Mouse (Mus musculus) forebrain, embryonic 11.5 days (tissue): ENCODE data around the gene B3galnt2. TPM values are rescaled to one million over a fixed set of nuclear protein-coding genes. Genes with fewer than 3 reads are reported as not detected.

Experiments used
- ATAC-seq: fragments of 200-750 bp; cut with Nextera tagmentation; replicated peaks from 2 replicates; pipeline ENCODE4 v1.8.0; 2017; ENCODE audit warnings: moderate TSS enrichment; ENCODE audit not compliant: low FRiP score
- DNase-seq: peaks from one replicate; pipeline ENCODE4 v3.0.0-alpha.2; 2017; ENCODE audit warnings: low spot score
- H3K27ac ChIP-seq: fragments of 300-500 bp; sonication (generic); 2 replicates; pipeline ENCODE4 v1.5.1; 2014; ENCODE audit warnings: low read depth, low read length
- H3K27me3 ChIP-seq: fragments of 300-500 bp; sonication (generic); 2 replicates; pipeline ENCODE4 v1.6.1; 2014; ENCODE audit warnings: mild to moderate bottlenecking, low read length, mixed read lengths; ENCODE audit not compliant: control insufficient read depth, insufficient read depth
- H3K36me3 ChIP-seq: fragments of 300-500 bp; sonication (generic); 2 replicates; pipeline ENCODE4 v1.6.1; 2014; ENCODE audit warnings: mild to moderate bottlenecking, low read length, moderate library complexity, mixed read lengths; ENCODE audit not compliant: control insufficient read depth, insufficient read depth
- H3K4me1 ChIP-seq: fragments of 300-500 bp; sonication (generic); replicated peaks from 2 replicates; pipeline ENCODE4 v1.6.1; 2014; ENCODE audit warnings: low read length, mixed read lengths; ENCODE audit not compliant: control insufficient read depth, insufficient read depth
- H3K4me2 ChIP-seq: fragments of 300-500 bp; sonication (generic); 2 replicates; pipeline ENCODE4 v1.6.1; 2014; ENCODE audit warnings: low read depth, mild to moderate bottlenecking, low read length, moderate library complexity, mixed read lengths; ENCODE audit not compliant: severe bottlenecking
- H3K4me3 ChIP-seq: fragments of 300-500 bp; sonication (generic); 2 replicates; pipeline ENCODE4 v1.5.1; 2014; ENCODE audit warnings: low read depth, low read length
- H3K9ac ChIP-seq: fragments of 300-500 bp; sonication (generic); 2 replicates; pipeline ENCODE4 v1.6.1; 2014; ENCODE audit warnings: low read length
- H3K9me3 ChIP-seq: fragments of 300-500 bp; sonication (generic); 2 replicates; pipeline ENCODE4 v1.6.1; 2016; ENCODE audit warnings: low read length, mixed read lengths; ENCODE audit not compliant: control insufficient read depth
- WGBS: fragments of 180-500 bp; shearing (Covaris S2); extraction: QIAGEN DNeasy Blood & Tissue Kit; methylation state at CpG from one replicate; pipeline ENCODE4 v1.1.7; 2014; 5-methylcytosine and 5-hydroxymethylcytosine counted together
- polyA plus RNA-seq: library from polyadenylated mRNA; unstranded; fragments of >200 nt; fragmentation: Nextera tagmentation; extraction: Ambion mirVana; gene quantifications from 2 replicates; pipeline ENCODE4 v1.2.1, GENCODE M21; 2014

Gene B3galnt2
- polyA plus RNA-seq, 1 experiment from 2014 or later: 44.1 TPM

DNA sequence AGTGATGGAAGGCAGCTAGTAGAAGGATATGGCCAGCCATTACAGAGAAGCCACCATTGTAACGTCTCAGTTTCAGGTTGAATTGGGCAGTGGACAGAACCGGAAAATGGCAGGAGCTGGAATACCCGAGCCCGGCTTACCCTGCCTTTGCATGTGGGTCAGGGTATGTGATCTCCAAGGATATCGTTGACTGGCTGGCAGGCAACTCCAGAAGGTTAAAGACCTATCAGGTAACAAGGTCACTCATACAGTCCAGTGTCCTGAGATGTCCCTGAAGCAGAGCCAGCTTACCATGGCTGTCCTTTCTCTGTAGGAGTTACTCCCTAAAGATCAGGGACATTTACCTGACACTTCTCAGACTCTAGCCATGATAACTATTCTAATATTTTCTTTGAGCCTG is 40.8 kb downstream of the B3galnt2 start:
- no peaks in the 10 kb centered on the region for H3K27me3 ChIP-seq
- H3K27ac ChIP-seq: no peak overlapping the region
- H3K4me2 ChIP-seq: no peak overlapping the region
- H3K9me3 ChIP-seq: no peaks in the 10 kb centered on the region
- no peak overlapping the region for H3K9ac ChIP-seq
- no peak overlapping the region for H3K4me3 ChIP-seq
- 94% methylated on average over 5 of the region's 5 CpGs for WGBS
- H3K36me3 ChIP-seq: no peaks in the 10 kb centered on the region; the same call in 1 of the 2 replicates
- ATAC-seq: no peak
- no peaks in the 10 kb centered on the region for H3K4me1 ChIP-seq
- DNase-seq: no peak

DNA sequence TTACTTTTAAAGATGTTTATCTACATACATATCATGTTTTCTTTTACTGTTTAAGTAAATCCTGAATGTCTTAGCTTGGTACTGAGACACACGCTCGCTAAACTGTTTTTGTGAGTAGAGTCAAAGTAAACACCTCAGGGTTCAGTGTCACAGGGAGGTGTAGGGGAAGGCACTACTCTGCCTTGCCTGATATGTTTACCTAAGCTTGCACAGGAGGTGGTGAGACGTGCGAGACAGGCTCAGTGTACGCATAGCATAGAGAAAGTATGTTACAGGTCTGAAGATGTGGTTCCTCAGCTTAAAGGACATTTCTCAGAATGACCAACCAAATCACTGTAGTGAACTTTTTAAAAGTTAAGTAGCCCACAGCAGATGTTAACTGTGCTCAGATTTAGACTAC is 43.2 kb downstream of the B3galnt2 start:
- peaks cover 2% of the 10 kb centered on the region; the same call in 1 of the 2 replicates for H3K36me3 ChIP-seq
- H3K9ac ChIP-seq: no peak overlapping the region
- no peak overlapping the region for H3K4me3 ChIP-seq
- H3K27ac ChIP-seq: no peak overlapping the region
- DNase-seq (no peak), ATAC-seq (no peak)
- H3K4me2 ChIP-seq: no peak overlapping the region
- 93% methylated on average over 5 of the region's 5 CpGs for WGBS
- H3K4me1 ChIP-seq: no peaks in the 10 kb centered on the region
- H3K9me3 ChIP-seq: no peaks in the 10 kb centered on the region
- H3K27me3 ChIP-seq: no peaks in the 10 kb centered on the region

GRCm38 (mm10) chr13:14002706-14003105 is 48.4 kb downstream of the B3galnt2 start:
- Histone ChIP-seq H3K36me3 (peaks cover 3% of the 10 kb centered on the region), H3K9ac (no peak overlapping the region), H3K4me3 (no peak overlapping the region), H3K9me3 (no peaks in the 10 kb centered on the region), H3K4me2 (no peak overlapping the region), H3K27me3 (no peaks in the 10 kb centered on the region), H3K27ac (no peak overlapping the region), H3K4me1 (no peaks in the 10 kb centered on the region)
- WGBS: 88% methylated on average over 2 of the region's 2 CpGs
- no peak for ATAC-seq
- DNase-seq: no peak

DNA sequence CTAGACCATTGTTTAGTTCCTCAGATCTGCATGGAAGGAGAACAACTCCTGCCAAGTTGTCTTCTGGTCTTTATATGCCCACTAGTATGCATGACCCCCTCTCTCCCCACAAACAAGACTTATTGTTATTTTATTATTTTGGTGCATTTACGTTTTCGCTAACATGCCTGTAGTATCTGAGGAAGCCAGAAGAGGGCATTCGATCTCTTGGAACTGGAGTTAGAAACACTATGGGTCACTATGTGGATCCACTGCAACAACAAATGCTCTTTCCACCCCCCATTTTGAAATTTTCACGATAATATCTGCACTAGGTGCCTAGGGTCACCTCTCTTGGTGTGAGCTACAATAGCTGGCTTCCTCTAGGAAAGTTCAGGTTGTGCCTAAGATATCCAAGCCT is 49.8 kb downstream of the B3galnt2 start:
- no peak overlapping the region; the same call in 1 of the 2 replicates for H3K9ac ChIP-seq
- no peak for ATAC-seq

DNA sequence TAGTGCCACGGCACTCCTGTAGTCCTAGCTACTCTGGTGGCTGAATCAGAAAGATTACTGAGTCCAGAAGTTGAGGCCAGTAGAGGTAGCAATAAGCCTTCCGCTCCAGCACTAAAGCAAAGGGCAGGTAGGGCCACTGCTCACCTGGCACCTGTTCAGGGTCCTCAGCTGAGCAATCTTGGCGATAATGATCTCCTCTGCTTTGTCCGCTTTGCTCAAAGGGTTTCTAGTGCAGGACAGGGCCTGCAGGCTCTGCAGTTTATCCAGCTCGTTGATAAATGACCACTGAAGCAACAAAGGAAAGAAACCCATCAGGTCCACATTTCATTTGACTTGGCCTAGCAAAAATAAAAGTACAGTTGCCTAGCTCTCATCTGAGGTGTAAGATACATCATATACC is 50.7 kb downstream of the B3galnt2 start:
- DNase-seq (no peak), ATAC-seq (no peak)
- WGBS: 92% methylated on average over 5 of the region's 5 CpGs
- peaks cover 3% of the 10 kb centered on the region; the same call in 1 of the 2 replicates for H3K36me3 ChIP-seq
- H3K27ac ChIP-seq: no peak overlapping the region
- no peak overlapping the region for H3K9ac ChIP-seq
- no peak overlapping the region for H3K4me3 ChIP-seq
- no peaks in the 10 kb centered on the region for H3K27me3 ChIP-seq
- no peak overlapping the region for H3K4me2 ChIP-seq
- H3K9me3 ChIP-seq: no peaks in the 10 kb centered on the region
- H3K4me1 ChIP-seq: no peaks in the 10 kb centered on the region

More for the DNA sequence above, 49.8 kb downstream of the B3galnt2 start:
- DNase-seq: no peak
- H3K27ac ChIP-seq: no peak overlapping the region
- 82% methylated on average over 4 of the region's 4 CpGs for WGBS
- no peaks in the 10 kb centered on the region for H3K27me3 ChIP-seq
- peaks cover 3% of the 10 kb centered on the region; the same call in 1 of the 2 replicates for H3K36me3 ChIP-seq
- no peaks in the 10 kb centered on the region for H3K4me1 ChIP-seq
- no peaks in the 10 kb centered on the region for H3K9me3 ChIP-seq
- no peak overlapping the region for H3K4me3 ChIP-seq
- H3K4me2 ChIP-seq: no peak overlapping the region

DNA sequence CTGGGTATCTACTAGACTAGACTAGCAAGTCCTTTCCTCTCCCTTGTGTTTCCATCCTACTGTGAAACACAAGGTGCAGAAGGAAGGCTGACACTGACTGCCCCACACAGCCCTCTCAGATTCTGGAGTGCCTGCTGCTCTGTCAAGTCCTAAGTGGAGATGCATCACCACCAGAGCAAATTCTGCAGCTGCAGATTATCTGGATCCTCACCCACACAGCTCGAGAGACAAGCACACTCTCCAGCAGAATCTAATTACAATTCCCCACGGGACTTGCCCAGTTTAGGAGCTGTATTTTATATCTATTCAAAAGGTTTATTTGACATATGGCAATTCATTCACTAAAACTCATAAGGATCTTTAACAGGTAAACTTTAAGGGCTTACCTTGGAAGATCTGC is 51.8 kb downstream of the B3galnt2 start:
- H3K36me3 ChIP-seq: peaks cover 3% of the 10 kb centered on the region; the same call in 1 of the 2 replicates
- H3K4me1 ChIP-seq: no peaks in the 10 kb centered on the region
- H3K27ac ChIP-seq: no peak overlapping the region
- ATAC-seq (no peak), DNase-seq (no peak)
- no peaks in the 10 kb centered on the region for H3K9me3 ChIP-seq
- H3K27me3 ChIP-seq: no peaks in the 10 kb centered on the region
- H3K4me3 ChIP-seq: no peak overlapping the region
- no peak overlapping the region for H3K9ac ChIP-seq
- 83% methylated on average over 2 of the region's 2 CpGs for WGBS
- H3K4me2 ChIP-seq: no peak overlapping the region

- WGBS: 92% methylated on average over 4 of the region's 4 CpGs
- H3K4me1 ChIP-seq: no peaks in the 10 kb centered on the region
- H3K4me3 ChIP-seq: no peak overlapping the region
- no peak for ATAC-seq
- no peak for DNase-seq
- H3K9ac ChIP-seq: no peak overlapping the region
- no peaks in the 10 kb centered on the region for H3K9me3 ChIP-seq
- no peak overlapping the region for H3K27ac ChIP-seq
- H3K27me3 ChIP-seq: no peaks in the 10 kb centered on the region
- H3K4me2 ChIP-seq: no peak overlapping the region
- no peaks in the 10 kb centered on the region for H3K36me3 ChIP-seq
These were observed 57.3 kb downstream of the B3galnt2 start for GRCm38 (mm10) chr13:14011454-14011995.

DNA sequence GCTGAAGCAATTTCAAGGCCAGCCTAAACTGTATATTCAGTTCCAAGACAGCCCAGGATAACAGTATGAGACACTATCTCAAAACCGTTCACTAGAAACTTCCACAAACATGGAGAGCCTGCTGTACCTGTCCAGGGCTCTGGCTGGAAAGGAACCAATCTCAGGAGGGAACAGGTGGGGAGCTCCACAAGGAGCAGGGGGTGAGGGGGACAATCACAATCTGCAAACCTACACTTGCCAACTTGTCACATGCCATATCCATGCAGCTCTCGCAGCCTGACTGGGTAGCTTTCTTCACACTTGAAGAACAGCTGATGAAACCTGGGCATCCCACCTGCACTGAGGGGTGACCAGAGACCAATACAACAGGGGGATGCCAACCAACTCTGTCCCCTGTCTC is 59.7 kb downstream of the B3galnt2 start:
- 97% methylated on average over 2 of the region's 2 CpGs for WGBS
- no peak overlapping the region for H3K4me3 ChIP-seq
- no peaks in the 10 kb centered on the region; the same call in 1 of the 2 replicates for H3K36me3 ChIP-seq
- no peak overlapping the region for H3K4me2 ChIP-seq
- H3K9ac ChIP-seq: no peak overlapping the region
- ATAC-seq (no peak), DNase-seq (no peak)
- H3K9me3 ChIP-seq: no peaks in the 10 kb centered on the region
- no peaks in the 10 kb centered on the region for H3K4me1 ChIP-seq
- no peaks in the 10 kb centered on the region for H3K27me3 ChIP-seq
- no peak overlapping the region for H3K27ac ChIP-seq

DNA sequence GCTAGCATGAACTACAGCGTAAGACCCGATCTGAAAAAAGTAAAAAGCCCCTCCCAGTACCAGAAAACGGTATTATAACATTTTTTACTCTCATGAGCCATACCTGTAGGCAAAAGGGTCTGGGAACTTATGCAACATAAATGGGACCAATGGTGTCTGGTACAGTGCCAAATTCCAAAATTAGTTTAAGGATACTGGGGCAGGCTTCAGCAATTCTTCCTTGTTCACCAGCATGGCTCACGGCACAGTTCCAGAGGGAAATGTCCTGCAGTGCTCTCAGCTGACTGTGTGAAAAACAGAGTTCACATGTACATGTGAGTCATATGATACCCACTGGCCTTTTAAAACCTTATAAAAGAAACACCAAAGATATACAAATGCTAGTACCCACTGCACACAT is 60.3 kb downstream of the B3galnt2 start:
- Histone ChIP-seq H3K9me3 (no peaks in the 10 kb centered on the region), H3K27ac (no peak overlapping the region), H3K27me3 (no peaks in the 10 kb centered on the region), H3K9ac (no peak overlapping the region), H3K4me3 (no peak overlapping the region), H3K4me2 (no peak overlapping the region), H3K4me1 (no peaks in the 10 kb centered on the region), H3K36me3 (peaks cover 2% of the 10 kb centered on the region; the same call in 1 of the 2 replicates)
- 93% methylated on average over 4 of the region's 4 CpGs for WGBS
- DNase-seq (no peak), ATAC-seq (no peak)
